Mouse (Mus musculus) ovary, postnatal 36 days (tissue): ENCODE results near the gene Mgl2.

Source experiments
- DNase-seq: peaks from one replicate; pipeline ENCODE4 v3.0.0; 2022; ENCODE audit warnings: low spot score, mixed read lengths

Gene Mgl2

GRCm38 (mm10) chr11:70170291-70170690 is 40.2 kb downstream of the Mgl2 start:
- no peak for DNase-seq

- DNase-seq = no peak
Observed at GRCm38 (mm10) chr11:70171181-70171580, 41.1 kb downstream of the Mgl2 start.

GRCm38 (mm10) chr11:70171847-70172246 is 41.7 kb downstream of the Mgl2 start:
- no peak for DNase-seq

GRCm38 (mm10) chr11:70172298-70172697 is 42.2 kb downstream of the Mgl2 start:
- DNase-seq = no peak

GRCm38 (mm10) chr11:70174491-70174890 is 44.4 kb downstream of the Mgl2 start:
- DNase-seq = no peak

- DNase-seq = no peak
Observed at GRCm38 (mm10) chr11:70177647-70178046, 47.5 kb downstream of the Mgl2 start.

GRCm38 (mm10) chr11:70178311-70178710 is 48.2 kb downstream of the Mgl2 start:
- DNase-seq = no peak

- DNase-seq = no peak
Observed at GRCm38 (mm10) chr11:70178756-70179155, 48.6 kb downstream of the Mgl2 start.

- no peak for DNase-seq
Observed at GRCm38 (mm10) chr11:70179401-70179800, 49.3 kb downstream of the Mgl2 start.

- DNase-seq = no peak
Observed at GRCm38 (mm10) chr11:70180496-70180895, 50.4 kb downstream of the Mgl2 start.

GRCm38 (mm10) chr11:70185120-70185519 is 55.0 kb downstream of the Mgl2 start:
- DNase-seq = no peak
